Mouse (Mus musculus): Measurements from ENCODE around the gene Tmem176a. TPM values are rescaled to one million over a fixed set of nuclear protein-coding genes. Genes with fewer than 3 reads are reported as not detected.
"Not testable (repeated sequence)": the region's sequence is repeated elsewhere in the genome, so short reads cannot be mapped to it uniquely, and the experiment has no call there.

Gene Tmem176a
- 7.4 and 10.3 TPM in 2 replicates for polyA plus RNA-seq (2016; fragmentation: Nextera tagmentation; extraction: Ambion mirVana)

DNA sequence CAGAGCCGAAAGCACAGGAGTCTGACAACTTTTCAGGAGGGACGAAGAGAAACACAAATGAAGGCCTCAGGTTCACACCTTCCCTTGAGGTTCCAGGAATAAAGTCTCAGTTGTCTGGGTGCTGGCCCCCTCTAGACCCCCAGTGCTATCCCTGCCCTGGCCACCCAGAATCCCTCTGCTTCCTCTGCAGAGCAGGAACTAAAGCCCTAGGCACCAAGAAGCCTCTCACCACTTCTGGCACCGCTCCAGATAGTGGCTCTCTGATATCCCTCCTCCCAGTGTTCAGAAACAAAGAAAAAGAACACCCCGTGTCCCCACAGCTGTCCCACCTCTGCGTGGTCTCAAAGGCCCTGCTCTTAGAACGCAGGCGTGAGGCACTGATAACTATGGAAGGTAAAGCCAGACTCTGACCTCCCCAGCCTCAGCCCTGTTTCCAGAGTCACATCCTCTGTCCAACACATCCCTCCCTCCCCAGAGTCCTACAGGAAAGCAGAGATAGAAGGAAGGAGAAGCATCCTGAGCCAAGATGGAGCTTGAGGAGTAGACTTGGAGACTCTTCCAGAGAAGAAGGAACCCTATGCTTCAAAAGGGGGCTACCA, at the start of gene Tmem176a:
Gene Tmem176a, plus strand, starts transcription at position 549 of the 599 bp plus-strand sequence.
- H3K36me3 ChIP-seq (replicated peaks), result no peaks in the 10 kb centered on the region
- H3K4me3 ChIP-seq, result peak within 1 kb of the TSS; percentile 43
- H3K4me1 ChIP-seq, result peaks cover 30% of the 10 kb centered on the region
- WGBS, result 53% methylated on average over 7 of the region's 7 CpGs
- no peaks in the 10 kb centered on the region for H3K27me3 ChIP-seq (ENCODE audit: poor library complexity, severe bottlenecking)
- DNase-seq (ENCODE audit: extremely low spot score, low spot score), result no peak
- H3K27ac ChIP-seq, result peak within 1 kb of the TSS; percentile 80
- no peaks in the 10 kb centered on the region for H3K9me3 ChIP-seq

DNA sequence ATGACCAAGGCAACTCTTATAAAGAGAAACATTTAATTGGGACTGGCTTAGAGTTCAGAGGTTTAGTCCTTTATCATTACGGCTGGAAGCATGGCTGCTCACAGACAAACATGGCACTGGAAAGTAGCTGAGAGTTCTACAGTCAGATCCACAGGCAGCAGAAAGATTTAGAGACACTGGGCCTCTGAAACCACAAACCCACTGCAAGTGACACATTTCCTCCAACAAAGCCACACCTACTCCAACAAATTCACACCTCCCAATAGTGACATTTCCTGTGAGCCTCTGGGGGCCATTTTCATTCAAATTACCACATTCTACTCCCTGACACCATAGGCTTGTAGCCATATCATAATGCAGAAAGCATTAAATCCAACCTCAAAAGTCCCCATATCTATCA, 38.8 kb upstream of the Tmem176a start:
- DNase-seq (ENCODE audit: extremely low spot score, low spot score), result no peak
- no peaks in the 10 kb centered on the region for H3K4me1 ChIP-seq
- no peak overlapping the region for H3K27ac ChIP-seq
- peaks cover 4% of the 10 kb centered on the region for H3K9me3 ChIP-seq
- no peaks in the 10 kb centered on the region for H3K27me3 ChIP-seq (ENCODE audit: poor library complexity, severe bottlenecking)
- H3K4me3 ChIP-seq, result no peak overlapping the region
- WGBS, result 78% methylated on average over 1 of the region's 1 CpGs
- H3K36me3 ChIP-seq (replicated peaks), result no peaks in the 10 kb centered on the region

DNA sequence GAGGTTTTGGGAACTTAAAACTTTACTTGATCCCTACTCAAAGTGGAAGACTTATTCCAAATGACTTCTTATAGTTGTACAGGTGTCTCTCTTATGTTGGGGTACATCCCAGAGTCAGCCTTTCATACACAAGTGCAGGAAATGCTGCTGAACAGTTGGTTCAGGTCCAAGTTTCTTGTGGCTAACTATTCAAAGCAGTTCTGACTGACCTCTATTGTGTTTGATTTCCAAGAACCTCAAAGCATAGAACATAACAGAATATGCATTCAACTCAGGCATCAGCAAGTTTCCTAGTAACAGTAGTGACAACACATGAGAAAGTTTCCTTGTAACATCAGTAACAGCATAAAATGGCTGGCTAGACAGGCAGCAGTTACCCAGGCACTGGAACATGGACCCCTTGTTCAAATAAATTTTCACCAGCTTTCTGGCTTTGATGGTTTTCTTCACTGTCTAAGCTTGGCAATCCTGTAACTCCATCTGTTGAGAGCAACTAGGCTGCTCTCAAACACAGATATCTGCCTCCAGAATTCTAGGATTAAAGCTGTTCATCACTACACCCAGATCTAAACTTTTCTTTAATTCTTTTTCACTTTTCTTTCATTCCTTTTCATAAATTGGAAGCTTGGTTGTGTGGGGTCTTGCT, 37.2 kb upstream of the Tmem176a start:
- DNase-seq (ENCODE audit: extremely low spot score, low spot score), result no peak
- H3K36me3 ChIP-seq (replicated peaks), result no peaks in the 10 kb centered on the region
- H3K27ac ChIP-seq, result no peak overlapping the region
- peaks cover 4% of the 10 kb centered on the region for H3K9me3 ChIP-seq
- no peaks in the 10 kb centered on the region for H3K4me1 ChIP-seq
- no peaks in the 10 kb centered on the region for H3K27me3 ChIP-seq (ENCODE audit: poor library complexity, severe bottlenecking)
- no peak overlapping the region for H3K4me3 ChIP-seq

DNA sequence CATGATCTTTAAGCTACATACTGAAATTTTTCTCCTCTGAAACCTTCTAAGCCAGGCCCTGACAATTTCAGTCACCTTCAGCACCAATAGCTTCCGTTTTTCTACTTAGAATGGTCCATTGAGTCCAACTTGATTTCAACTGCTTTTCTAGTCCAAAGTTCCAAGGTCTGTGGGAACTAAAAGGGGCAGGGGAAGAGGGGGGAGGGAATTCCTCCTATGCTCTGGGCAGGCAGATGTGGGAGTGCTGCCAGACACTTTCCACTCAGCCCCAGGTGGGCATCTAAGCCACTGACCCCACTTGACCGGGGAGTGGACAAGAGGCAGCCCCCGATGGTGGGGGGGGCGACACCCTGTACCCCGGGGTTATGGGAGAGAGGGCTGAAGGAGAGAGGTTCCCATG, 36.4 kb upstream of the Tmem176a start:
- no peaks in the 10 kb centered on the region for H3K4me1 ChIP-seq
- peaks cover 4% of the 10 kb centered on the region for H3K9me3 ChIP-seq
- H3K27me3 ChIP-seq (ENCODE audit: poor library complexity, severe bottlenecking), result no peaks in the 10 kb centered on the region
- no peak for DNase-seq (ENCODE audit: extremely low spot score, low spot score)
- no peak overlapping the region for H3K27ac ChIP-seq
- WGBS, result 87% methylated on average over 5 of the region's 5 CpGs
- no peak overlapping the region for H3K4me3 ChIP-seq
- no peaks in the 10 kb centered on the region for H3K36me3 ChIP-seq (replicated peaks)

DNA sequence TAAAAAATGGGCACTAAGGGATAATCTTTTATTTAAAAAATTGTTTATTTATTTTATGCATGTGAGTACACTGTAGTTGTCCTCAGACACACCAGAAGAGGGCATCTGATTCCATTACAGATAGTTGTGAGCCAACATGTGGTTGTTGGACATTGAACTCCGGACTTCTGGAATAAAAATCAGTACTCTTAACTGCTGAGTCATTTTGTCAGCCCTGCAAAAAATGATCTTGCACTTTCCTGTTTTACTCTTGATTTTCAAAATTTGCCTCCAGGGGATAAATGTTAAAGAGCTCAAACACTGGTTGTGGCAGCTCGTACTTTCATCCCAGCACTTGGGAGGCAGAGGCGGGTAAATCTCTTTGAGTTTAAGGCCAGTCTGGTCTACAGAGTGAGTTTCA, 34.0 kb upstream of the Tmem176a start:
- 89% methylated on average over 3 of the region's 3 CpGs for WGBS

DNA sequence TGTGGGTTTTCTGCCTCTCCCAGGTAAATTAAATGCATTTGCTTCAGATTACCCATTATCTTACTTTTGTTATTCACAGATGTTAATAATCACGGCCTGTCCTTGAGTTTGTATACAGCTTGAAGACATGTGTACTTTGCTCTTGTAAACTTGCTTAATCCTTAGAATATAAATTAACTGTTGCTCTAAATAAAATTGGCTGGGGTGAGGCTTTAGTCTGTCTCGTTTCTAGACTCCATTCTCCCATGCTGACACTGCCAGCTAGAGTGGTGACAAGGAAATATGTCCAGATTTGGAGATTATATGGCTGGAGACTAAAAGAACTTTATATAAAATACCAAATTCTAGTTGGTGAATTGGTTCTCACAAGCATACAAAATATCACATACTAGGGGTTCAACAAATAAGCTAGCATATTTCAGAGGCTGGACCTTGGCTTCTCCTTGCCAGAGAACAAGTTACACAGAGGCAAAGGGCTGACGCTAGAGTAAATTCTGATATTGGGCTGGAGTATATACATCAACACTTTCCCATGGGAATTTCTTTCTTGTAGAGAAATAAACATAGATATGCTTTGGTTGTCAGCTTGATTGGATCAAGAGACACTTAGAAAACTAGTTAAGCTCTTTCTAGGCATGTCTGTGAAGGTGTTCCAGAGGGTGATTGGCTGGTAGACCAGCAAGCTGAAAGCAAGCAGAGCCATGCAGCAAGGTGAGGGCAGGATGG, 31.1 kb upstream of the Tmem176a start:
- Histone ChIP-seq H3K4me1 (no peaks in the 10 kb centered on the region), H3K4me3 (no peak overlapping the region), H3K27ac (no peak overlapping the region), H3K36me3 (replicated peaks) (no peaks in the 10 kb centered on the region), H3K9me3 (peaks cover 4% of the 10 kb centered on the region), H3K27me3 (ENCODE audit: poor library complexity, severe bottlenecking) (no peaks in the 10 kb centered on the region)
- no peak for DNase-seq (ENCODE audit: extremely low spot score, low spot score)
- WGBS, result 86% methylated on average over 3 of the region's 3 CpGs

More for the DNA sequence above, 34.0 kb upstream of the Tmem176a start:
- no peak overlapping the region for H3K27ac ChIP-seq
- no peaks in the 10 kb centered on the region for H3K36me3 ChIP-seq (replicated peaks)
- H3K27me3 ChIP-seq (ENCODE audit: poor library complexity, severe bottlenecking), result no peaks in the 10 kb centered on the region
- H3K4me1 ChIP-seq, result no peaks in the 10 kb centered on the region
- no peak for DNase-seq (ENCODE audit: extremely low spot score, low spot score)
- no peak overlapping the region for H3K4me3 ChIP-seq
- peaks cover 4% of the 10 kb centered on the region for H3K9me3 ChIP-seq

DNA sequence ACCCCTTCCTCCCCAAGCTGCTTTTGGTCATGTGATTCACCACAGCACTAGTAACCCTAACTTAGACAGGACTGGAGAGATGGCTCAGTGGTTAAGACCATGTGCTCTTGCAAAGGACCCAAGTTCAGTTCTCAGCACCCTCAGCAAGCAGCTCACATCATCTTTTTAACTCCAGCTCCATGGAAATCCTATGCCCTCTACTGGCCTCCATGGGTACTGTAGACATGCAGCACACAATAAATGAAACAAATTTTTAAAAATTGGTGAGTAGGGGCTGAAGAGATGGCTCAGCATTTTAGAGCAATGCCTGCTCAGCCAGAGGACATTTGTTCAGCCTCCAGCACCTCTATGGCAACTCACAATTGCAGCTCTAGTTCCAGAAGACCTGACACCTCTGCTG, 25.7 kb upstream of the Tmem176a start:
- no peaks in the 10 kb centered on the region for H3K36me3 ChIP-seq (replicated peaks)
- no peak overlapping the region for H3K27ac ChIP-seq
- no peaks in the 10 kb centered on the region for H3K27me3 ChIP-seq (ENCODE audit: poor library complexity, severe bottlenecking)
- H3K4me3 ChIP-seq, result no peak overlapping the region
- no peaks in the 10 kb centered on the region for H3K9me3 ChIP-seq
- H3K4me1 ChIP-seq, result no peaks in the 10 kb centered on the region
- DNase-seq (ENCODE audit: extremely low spot score, low spot score), result peak; percentile 5

DNA sequence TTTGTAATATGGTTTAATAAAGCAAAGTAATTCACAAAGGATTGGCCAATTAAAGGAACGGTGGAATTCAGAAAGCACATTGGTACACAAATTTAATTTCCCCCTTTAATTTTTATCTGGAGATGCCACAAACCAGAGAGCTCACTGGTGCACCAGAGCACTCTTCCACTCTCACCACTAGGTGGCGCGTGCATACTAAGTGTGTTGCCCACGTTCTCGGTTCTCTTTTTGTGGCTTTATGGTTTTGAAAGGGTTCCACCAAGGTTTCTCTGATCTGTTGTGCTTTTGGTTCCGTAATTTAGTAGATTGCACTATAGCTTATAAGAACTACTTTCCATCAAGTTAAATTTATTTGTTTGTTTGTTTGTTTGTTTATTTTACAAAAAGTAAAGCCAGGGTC, 22.9 kb upstream of the Tmem176a start:
- Histone ChIP-seq H3K36me3 (replicated peaks) (no peaks in the 10 kb centered on the region), H3K27me3 (ENCODE audit: poor library complexity, severe bottlenecking) (no peaks in the 10 kb centered on the region), H3K4me3 (no peak overlapping the region), H3K9me3 (no peaks in the 10 kb centered on the region), H3K4me1 (no peaks in the 10 kb centered on the region), H3K27ac (no peak overlapping the region)
- WGBS, result 12% methylated on average over 6 of the region's 6 CpGs
- DNase-seq (ENCODE audit: extremely low spot score, low spot score), result peak; percentile 43

DNA sequence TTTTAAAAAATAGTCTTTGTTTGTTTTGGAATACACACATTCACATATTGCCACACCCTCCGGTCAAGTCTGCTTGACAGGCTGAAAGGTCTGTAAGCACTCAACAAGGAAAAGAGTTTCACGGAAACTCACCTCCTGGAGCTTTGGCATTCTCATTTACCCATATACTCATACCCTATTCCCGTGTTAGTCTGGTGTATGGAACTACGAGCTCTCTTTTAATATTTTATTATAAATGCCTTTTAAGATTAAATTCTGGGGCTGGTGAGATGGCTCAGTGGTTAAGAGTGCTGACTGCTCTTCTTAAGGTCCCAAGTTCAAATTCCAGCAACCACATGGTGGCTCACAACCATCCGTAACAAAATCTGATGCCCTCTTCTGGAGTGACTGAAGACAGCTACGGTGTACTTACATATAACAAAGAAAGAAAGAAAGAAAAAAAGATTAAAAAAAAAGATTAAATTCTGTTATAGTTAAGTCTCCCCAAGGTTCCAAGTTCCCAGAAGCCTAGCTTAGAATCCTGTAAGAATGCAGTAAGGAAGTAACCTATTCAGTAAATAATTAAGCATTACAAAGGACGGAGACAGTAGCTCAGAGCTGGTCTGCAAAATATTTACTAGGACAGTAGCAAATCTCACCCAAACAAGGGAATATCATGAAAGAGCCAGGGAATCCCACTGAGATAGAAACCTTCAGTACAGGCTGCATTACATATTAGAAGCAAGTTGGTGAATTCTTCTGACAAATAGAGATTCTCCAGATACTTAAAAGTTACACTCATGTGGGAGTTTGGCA, 18.5 kb upstream of the Tmem176a start:
- H3K4me1 ChIP-seq; DNase-seq (ENCODE audit: extremely low spot score, low spot score); H3K27me3 ChIP-seq (ENCODE audit: poor library complexity, severe bottlenecking); H3K27ac ChIP-seq; H3K9me3 ChIP-seq; H3K4me3 ChIP-seq; H3K36me3 ChIP-seq (replicated peaks): not testable (repeated sequence)
- WGBS, result 88% methylated on average over 7 of the region's 7 CpGs

DNA sequence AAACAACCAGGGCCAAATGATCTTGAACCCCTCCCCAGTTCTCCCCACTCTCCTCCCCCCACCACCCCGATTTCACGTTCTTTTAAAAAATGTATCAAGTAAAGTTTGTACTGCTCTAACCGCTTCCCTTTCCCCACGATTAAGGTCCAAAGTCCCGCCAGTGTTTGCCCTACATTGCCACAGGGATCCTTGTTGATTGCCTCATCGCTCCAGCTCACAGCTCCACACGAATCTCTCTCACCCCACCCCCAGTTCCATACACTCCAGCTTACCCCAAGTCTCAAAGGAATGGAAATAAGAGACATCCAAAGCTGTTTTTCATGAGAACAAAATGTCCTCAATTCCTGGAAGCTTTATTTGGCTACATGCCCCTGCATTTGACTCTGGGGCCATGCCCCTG, 15.7 kb upstream of the Tmem176a start:
- H3K27ac ChIP-seq, result no peak overlapping the region
- 76% methylated on average over 7 of the region's 7 CpGs for WGBS
- H3K4me1 ChIP-seq, result no peaks in the 10 kb centered on the region
- DNase-seq (ENCODE audit: extremely low spot score, low spot score), result no peak
- no peaks in the 10 kb centered on the region for H3K27me3 ChIP-seq (ENCODE audit: poor library complexity, severe bottlenecking)
- no peaks in the 10 kb centered on the region for H3K36me3 ChIP-seq (replicated peaks)
- no peak overlapping the region for H3K4me3 ChIP-seq
- no peaks in the 10 kb centered on the region for H3K9me3 ChIP-seq

DNA sequence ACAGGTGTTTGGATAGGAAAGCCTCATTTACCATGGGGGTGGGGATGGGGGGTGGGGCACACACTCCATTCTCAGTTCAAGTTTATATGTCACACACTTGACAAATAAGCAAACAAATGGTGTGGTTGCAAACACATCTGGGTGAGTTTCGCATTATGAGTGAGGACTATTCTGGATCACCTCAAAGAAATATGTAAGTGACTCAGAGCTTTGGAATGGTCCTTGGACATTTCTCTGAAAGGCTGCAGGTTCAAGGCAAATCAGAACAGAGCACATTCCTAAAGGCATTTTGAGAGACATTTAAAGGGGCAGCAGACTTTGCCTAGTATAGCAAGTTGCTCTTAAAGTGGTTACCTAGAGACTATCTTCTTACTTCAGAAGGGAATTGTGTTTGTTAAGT, 11.7 kb upstream of the Tmem176a start:
- 95% methylated on average over 1 of the region's 1 CpGs for WGBS
- DNase-seq (ENCODE audit: extremely low spot score, low spot score), result peak; percentile 2
- Histone ChIP-seq H3K27ac (no peak overlapping the region), H3K4me1 (no peaks in the 10 kb centered on the region), H3K27me3 (ENCODE audit: poor library complexity, severe bottlenecking) (no peaks in the 10 kb centered on the region), H3K9me3 (no peaks in the 10 kb centered on the region), H3K4me3 (no peak overlapping the region), H3K36me3 (replicated peaks) (peaks cover 4% of the 10 kb centered on the region; the same call in 1 of the 2 replicates)

DNA sequence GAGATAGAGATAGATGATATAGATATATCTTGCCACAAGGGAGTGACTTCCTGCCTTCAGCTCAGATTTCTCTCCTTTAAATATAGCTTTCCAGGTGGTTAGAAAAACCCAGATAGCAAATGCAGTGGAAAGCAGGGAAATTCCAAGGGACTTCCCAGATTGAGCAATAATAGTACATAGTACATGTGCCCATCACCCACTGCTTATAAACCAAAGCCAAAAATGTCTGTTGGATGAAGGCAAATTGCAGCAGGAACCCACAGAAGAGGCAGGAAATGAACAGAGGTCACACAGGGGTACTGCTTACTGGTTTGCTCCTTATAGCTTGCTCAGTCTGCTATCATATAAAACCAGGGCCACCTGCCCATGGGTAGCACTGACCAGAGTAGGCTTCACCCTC, 11.1 kb upstream of the Tmem176a start:
- peak; percentile 5 for DNase-seq (ENCODE audit: extremely low spot score, low spot score)
- H3K27ac ChIP-seq, result no peak overlapping the region
- no peaks in the 10 kb centered on the region for H3K27me3 ChIP-seq (ENCODE audit: poor library complexity, severe bottlenecking)
- H3K36me3 ChIP-seq (replicated peaks), result peaks cover 8% of the 10 kb centered on the region; the same call in 1 of the 2 replicates
- no peaks in the 10 kb centered on the region for H3K4me1 ChIP-seq
- H3K9me3 ChIP-seq, result no peaks in the 10 kb centered on the region
- H3K4me3 ChIP-seq, result no peak overlapping the region

DNA sequence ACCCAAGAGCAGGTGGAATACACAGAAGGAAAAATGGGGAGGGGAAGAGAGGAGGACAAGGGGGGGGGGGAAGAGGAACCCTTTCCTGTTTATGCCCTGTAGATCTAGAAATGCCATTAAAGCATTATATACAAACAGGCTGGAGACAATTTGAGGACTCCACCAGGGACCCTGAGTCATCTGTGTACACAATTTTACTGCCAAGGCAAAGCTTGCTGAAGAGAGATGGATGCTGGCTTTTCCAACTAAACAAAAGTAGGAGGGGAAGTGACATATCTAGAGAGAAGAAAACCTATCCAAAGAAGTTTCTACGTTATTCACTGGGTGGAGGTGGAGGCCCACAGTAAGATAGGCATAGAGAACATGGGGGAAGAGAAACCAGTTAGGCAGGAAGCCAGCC, 10.5 kb upstream of the Tmem176a start:
- WGBS, result 90% methylated on average over 1 of the region's 1 CpGs
- no peaks in the 10 kb centered on the region for H3K4me1 ChIP-seq
- no peak overlapping the region for H3K4me3 ChIP-seq
- H3K36me3 ChIP-seq (replicated peaks), result peaks cover 8% of the 10 kb centered on the region; the same call in 1 of the 2 replicates
- DNase-seq (ENCODE audit: extremely low spot score, low spot score), result peak; percentile 5
- no peak overlapping the region for H3K27ac ChIP-seq
- no peaks in the 10 kb centered on the region for H3K27me3 ChIP-seq (ENCODE audit: poor library complexity, severe bottlenecking)
- no peaks in the 10 kb centered on the region for H3K9me3 ChIP-seq
